Mouse (Mus musculus) kidney, adult 11 months (tissue): Measurements from ENCODE around the gene Hist1h4c.
"Not testable (repeated sequence)": the region's sequence is repeated elsewhere in the genome, so short reads cannot be mapped to it uniquely, and the experiment has no call there.

Source experiments
- DNase-seq: peaks from one replicate; pipeline ENCODE4 v3.0.0; 2022

The Hist1h4c gene

GRCm38 (mm10) chr13:23694956-23695355 is 3.3 kb downstream of the Hist1h4c start:
- DNase-seq, result no peak

GRCm38 (mm10) chr13:23693856-23694440 is 4.3 kb downstream of the Hist1h4c start:
- peak; percentile 86 for DNase-seq

- no peak for DNase-seq
Observed at GRCm38 (mm10) chr13:23689459-23689858, 8.8 kb downstream of the Hist1h4c start.

- DNase-seq, result no peak
Observed at GRCm38 (mm10) chr13:23688956-23689355, 9.3 kb downstream of the Hist1h4c start.

GRCm38 (mm10) chr13:23687907-23688306 is 10.3 kb downstream of the Hist1h4c start:
- DNase-seq, result no peak

GRCm38 (mm10) chr13:23687181-23687580 is 11.1 kb downstream of the Hist1h4c start:
- no peak for DNase-seq

- no peak for DNase-seq
Observed at GRCm38 (mm10) chr13:23685966-23686365, 12.3 kb downstream of the Hist1h4c start.

- DNase-seq, result no peak
Observed at GRCm38 (mm10) chr13:23685121-23685861, 13.0 kb downstream of the Hist1h4c start.

- peak; percentile 47 for DNase-seq
Observed at GRCm38 (mm10) chr13:23684295-23684945, 13.8 kb downstream of the Hist1h4c start.

- peak; percentile 88 for DNase-seq
Observed at GRCm38 (mm10) chr13:23683755-23684281, 14.4 kb downstream of the Hist1h4c start, which contains the start of the genes Hist1h2ac and Hist1h2bc. TSS of gene Hist1h2ac (minus strand) at chr13:23683948. TSS of gene Hist1h2bc (plus strand) at chr13:23684199.

GRCm38 (mm10) chr13:23682947-23683754 is 15.1 kb downstream of the Hist1h4c start:
- DNase-seq, result not testable (repeated sequence)

- no peak for DNase-seq
Observed at GRCm38 (mm10) chr13:23682623-23682946, 15.7 kb downstream of the Hist1h4c start.

GRCm38 (mm10) chr13:23681990-23682582 is 16.2 kb downstream of the Hist1h4c start:
- DNase-seq, result no peak

GRCm38 (mm10) chr13:23662536-23662935 is 35.7 kb downstream of the Hist1h4c start:
- no peak for DNase-seq

- DNase-seq, result no peak
Observed at GRCm38 (mm10) chr13:23659636-23660366, 38.5 kb downstream of the Hist1h4c start.
